Mouse (Mus musculus): ENCODE measurements around the gene Tbc1d8. TPM values are rescaled to one million over a fixed set of nuclear protein-coding genes. Genes with fewer than 3 reads are reported as not detected.

Gene Tbc1d8
- polyA plus RNA-seq, 2 experiments = 11.5 to 14.3 TPM

- Histone ChIP-seq H3K4me3 (replicated peaks; ENCODE audit: low read length) (no peak overlapping the region), H3K9ac (ENCODE audit: low read depth, low read length, severe bottlenecking) (no peak overlapping the region), H3K27me3 (ENCODE audit: control insufficient read depth, insufficient read depth, low read length) (no peaks in the 10 kb centered on the region), H3K4me2 (replicated peaks; ENCODE audit: low read depth, low read length, severe bottlenecking) (no peak overlapping the region), H3K9me3 (ENCODE audit: control insufficient read depth, low read length) (no peaks in the 10 kb centered on the region), H3K4me1 (ENCODE audit: control insufficient read depth, insufficient read depth, low read length) (peaks cover 18% of the 10 kb centered on the region), H3K36me3 (ENCODE audit: control insufficient read depth, insufficient read depth, low read length) (no peaks in the 10 kb centered on the region), H3K27ac (replicated peaks; ENCODE audit: low read depth, low read length) (no peak overlapping the region)
- WGBS = 67% methylated on average over 4 of the region's 4 CpGs
- no peak for TF ChIP-seq POLR2A (IDR thresholded peaks at IDR 0.05; ENCODE audit: borderline replicate concordance, extremely low read depth, insufficient read depth, insufficient read length)
- no peak for ATAC-seq (ENCODE audit: low FRiP score, low read depth)
- DNase-seq (ENCODE audit: low spot score) = no peak
Measured at GRCm38 (mm10) chr1:39454783-39455175, 23.8 kb downstream of the Tbc1d8 start.

- H3K36me3 ChIP-seq (ENCODE audit: control insufficient read depth, insufficient read depth, low read length) = no peaks in the 10 kb centered on the region
- no peak overlapping the region for H3K27ac ChIP-seq (replicated peaks; ENCODE audit: low read depth, low read length)
- no peak overlapping the region for H3K4me2 ChIP-seq (replicated peaks; ENCODE audit: low read depth, low read length, severe bottlenecking)
- no peak overlapping the region for H3K4me3 ChIP-seq (replicated peaks; ENCODE audit: low read length)
- WGBS = 74% methylated on average over 8 of the region's 9 CpGs
- no peak overlapping the region for H3K9ac ChIP-seq (ENCODE audit: low read depth, low read length, severe bottlenecking)
- no peak for TF ChIP-seq POLR2A (IDR thresholded peaks at IDR 0.05; ENCODE audit: borderline replicate concordance, extremely low read depth, insufficient read depth, insufficient read length)
- ATAC-seq (ENCODE audit: low FRiP score, low read depth) = no peak
- no peaks in the 10 kb centered on the region for H3K9me3 ChIP-seq (ENCODE audit: control insufficient read depth, low read length)
- peaks cover 23% of the 10 kb centered on the region for H3K4me1 ChIP-seq (ENCODE audit: control insufficient read depth, insufficient read depth, low read length)
- H3K27me3 ChIP-seq (ENCODE audit: control insufficient read depth, insufficient read depth, low read length) = no peaks in the 10 kb centered on the region
- no peak for DNase-seq (ENCODE audit: low spot score)
Measured at GRCm38 (mm10) chr1:39454108-39454782, 24.3 kb downstream of the Tbc1d8 start.

GRCm38 (mm10) chr1:39452203-39452602 is 26.4 kb downstream of the Tbc1d8 start:
- DNase-seq (ENCODE audit: low spot score) (no peak), ATAC-seq (ENCODE audit: low FRiP score, low read depth) (no peak)
- Histone ChIP-seq H3K4me3 (replicated peaks; ENCODE audit: low read length) (no peak overlapping the region), H3K27me3 (ENCODE audit: control insufficient read depth, insufficient read depth, low read length) (no peaks in the 10 kb centered on the region), H3K4me2 (replicated peaks; ENCODE audit: low read depth, low read length, severe bottlenecking) (no peak overlapping the region), H3K27ac (replicated peaks; ENCODE audit: low read depth, low read length) (no peak overlapping the region), H3K36me3 (ENCODE audit: control insufficient read depth, insufficient read depth, low read length) (no peaks in the 10 kb centered on the region), H3K4me1 (ENCODE audit: control insufficient read depth, insufficient read depth, low read length) (peaks cover 23% of the 10 kb centered on the region), H3K9me3 (ENCODE audit: control insufficient read depth, low read length) (no peaks in the 10 kb centered on the region), H3K9ac (ENCODE audit: low read depth, low read length, severe bottlenecking) (no peak overlapping the region)
- TF ChIP-seq POLR2A (IDR thresholded peaks at IDR 0.05; ENCODE audit: borderline replicate concordance, extremely low read depth, insufficient read depth, insufficient read length) = no peak
- 82% methylated on average over 4 of the region's 4 CpGs for WGBS

- peak; percentile 75 for ATAC-seq (ENCODE audit: low FRiP score, low read depth)
- no peaks in the 10 kb centered on the region for H3K9me3 ChIP-seq (ENCODE audit: control insufficient read depth, low read length)
- 21% methylated on average over 6 of the region's 6 CpGs for WGBS
Measured at GRCm38 (mm10) chr1:39450069-39450728, 28.4 kb downstream of the Tbc1d8 start.

GRCm38 (mm10) chr1:39449251-39449790 is 29.2 kb downstream of the Tbc1d8 start:
- ATAC-seq (ENCODE audit: low FRiP score, low read depth) = no peak
- no peak for DNase-seq (ENCODE audit: low spot score)

More at GRCm38 (mm10) chr1:39450069-39450728, 28.4 kb downstream of the Tbc1d8 start:
- DNase-seq (ENCODE audit: low spot score) = peak; percentile 56
- Histone ChIP-seq H3K27me3 (ENCODE audit: control insufficient read depth, insufficient read depth, low read length) (no peaks in the 10 kb centered on the region), H3K9ac (ENCODE audit: low read depth, low read length, severe bottlenecking) (no peak overlapping the region), H3K4me2 (replicated peaks; ENCODE audit: low read depth, low read length, severe bottlenecking) (no peak overlapping the region), H3K4me1 (ENCODE audit: control insufficient read depth, insufficient read depth, low read length) (peaks cover 23% of the 10 kb centered on the region), H3K4me3 (replicated peaks; ENCODE audit: low read length) (no peak overlapping the region), H3K36me3 (ENCODE audit: control insufficient read depth, insufficient read depth, low read length) (no peaks in the 10 kb centered on the region), H3K27ac (replicated peaks; ENCODE audit: low read depth, low read length) (peak overlapping the region; percentile 61)
- no peak for TF ChIP-seq POLR2A (IDR thresholded peaks at IDR 0.05; ENCODE audit: borderline replicate concordance, extremely low read depth, insufficient read depth, insufficient read length)

More at GRCm38 (mm10) chr1:39449251-39449790, 29.2 kb downstream of the Tbc1d8 start:
- Histone ChIP-seq H3K4me2 (replicated peaks; ENCODE audit: low read depth, low read length, severe bottlenecking) (no peak overlapping the region), H3K27ac (replicated peaks; ENCODE audit: low read depth, low read length) (no peak overlapping the region), H3K4me3 (replicated peaks; ENCODE audit: low read length) (no peak overlapping the region), H3K27me3 (ENCODE audit: control insufficient read depth, insufficient read depth, low read length) (no peaks in the 10 kb centered on the region), H3K9me3 (ENCODE audit: control insufficient read depth, low read length) (no peaks in the 10 kb centered on the region), H3K9ac (ENCODE audit: low read depth, low read length, severe bottlenecking) (no peak overlapping the region), H3K4me1 (ENCODE audit: control insufficient read depth, insufficient read depth, low read length) (peaks cover 22% of the 10 kb centered on the region), H3K36me3 (ENCODE audit: control insufficient read depth, insufficient read depth, low read length) (no peaks in the 10 kb centered on the region)
- TF ChIP-seq POLR2A (IDR thresholded peaks at IDR 0.05; ENCODE audit: borderline replicate concordance, extremely low read depth, insufficient read depth, insufficient read length) = no peak
- WGBS = 82% methylated on average over 12 of the region's 12 CpGs
